Comparison of ENCODE assay signal across 28 mouse cellular contexts in the genomic region with DNA sequence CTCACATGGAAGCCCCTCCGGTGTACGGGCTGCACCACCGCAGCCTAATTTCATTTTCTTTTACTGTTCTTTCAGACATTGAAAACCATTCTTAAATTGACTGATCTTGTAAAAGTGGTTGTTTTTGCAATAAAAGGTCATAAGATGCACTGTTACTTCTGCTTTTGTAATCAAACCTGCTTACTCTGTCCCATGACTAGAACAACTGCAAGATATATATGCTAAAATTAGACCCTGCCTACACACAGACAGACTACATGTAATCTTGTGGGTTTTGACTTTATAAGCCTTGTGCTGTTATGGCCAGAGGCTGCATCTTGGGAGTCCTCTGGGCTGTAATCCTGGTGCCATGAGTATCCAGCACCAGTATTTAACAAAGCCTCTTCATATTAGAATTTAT.
DNase-seq lines count a peak whose midpoint lies in the region; ATAC-seq and TF ChIP-seq lines count a peak whose summit lies in the region.
"Had no signal": no experiment of that assay in that cellular context is flagged by ENCODE, and none has a peak within 500 bp of the region (broad histone marks: within the 10 kb centered on the region; RNA-seq: fewer than 3 reads in every experiment).

No protein-coding gene starts in this region.

- no peak overlapping the region for H3K4me3 ChIP-seq in liver, adult 2 months (ENCODE audit: insufficient read depth, low read depth, low read length)
- H3K4me3 ChIP-seq in liver, embryonic 14.5 days (ENCODE audit: insufficient read depth in 1 of 2, low read depth in 2 of 2, low read length in 2 of 2): no peak overlapping the region
- no peak overlapping the region for H3K4me3 ChIP-seq in myocyte
- H3K4me3 ChIP-seq in limb, embryonic 10.5 days: no peak overlapping the region
- H3K4me3 ChIP-seq in heart, embryonic 10.5 days: no peak overlapping the region
- H3K4me3 ChIP-seq: embryonic facial prominence, embryonic 13.5 days; erythroblast, embryonic 14.5 days; gastrocnemius, adult 2 months; heart, embryonic 15.5 days; hindbrain, embryonic 12.5 days; intestine, embryonic 15.5 days; megakaryocyte, embryonic 14.5 days; midbrain, embryonic 12.5 days; neural tube, embryonic 13.5 days had no signal

- H3K27ac ChIP-seq in liver, adult 2 months (replicated peaks; ENCODE audit: insufficient read depth, low read depth, low read length): no peak overlapping the region
- H3K27ac ChIP-seq in liver, embryonic 14.5 days: peak overlapping the region; percentile 69
- no peak overlapping the region for H3K27ac ChIP-seq in limb, embryonic 10.5 days
- H3K27ac ChIP-seq in heart, embryonic 10.5 days: no peak overlapping the region
- H3K27ac ChIP-seq: embryonic facial prominence, embryonic 13.5 days; gastrocnemius, adult 2 months; heart, embryonic 15.5 days; hindbrain, embryonic 12.5 days; hindbrain, postnatal 0 days; intestine, embryonic 15.5 days; midbrain, embryonic 12.5 days; neural tube, embryonic 13.5 days had no signal

- DNase-seq in liver, adult 2 months (ENCODE audit: extremely low read depth, low read depth, low spot score): peak; percentile 19
- DNase-seq in liver: no peak
- DNase-seq in liver, embryonic 14.5 days (ENCODE audit: low read depth in 3 of 3, low spot score in 3 of 3): no peak
- no peak for DNase-seq in limb, embryonic 10.5 days (ENCODE audit: low spot score)
- no peak for DNase-seq in kidney, postnatal 14 days
- DNase-seq in heart, embryonic 10.5 days (ENCODE audit: low spot score): no peak
- DNase-seq: adrenal gland, postnatal 10 days; cerebellum, adult 11-12 months; cerebellum, adult 9-11 months; gastrocnemius, adult 2 months; gastrocnemius, postnatal 36 days; heart, postnatal 36 days; kidney, adult 2 months; kidney, postnatal 4 days; lung, embryonic 14.5 days; right cerebral cortex, postnatal 14 days had no signal

- H3K4me2 ChIP-seq in liver, embryonic 14.5 days (ENCODE audit: low read depth): no peak overlapping the region; the same call in 1 of the 2 replicates
- H3K4me2 ChIP-seq in myocyte (ENCODE audit: low read depth): peak overlapping the region; percentile 18
- H3K4me2 ChIP-seq: embryonic facial prominence, embryonic 13.5 days; heart, embryonic 15.5 days; hindbrain, embryonic 12.5 days; intestine, embryonic 15.5 days; lung, embryonic 14.5 days; midbrain, embryonic 12.5 days; neural tube, embryonic 13.5 days had no signal

- no peaks in the 10 kb centered on the region for H3K36me3 ChIP-seq in liver, adult 2 months (ENCODE audit: control insufficient read depth, insufficient read depth, low read length)
- H3K36me3 ChIP-seq in liver, embryonic 14.5 days (replicated peaks; ENCODE audit: control insufficient read depth, insufficient read depth, low read depth): no peaks in the 10 kb centered on the region
- no peaks in the 10 kb centered on the region for H3K36me3 ChIP-seq in myocyte (ENCODE audit: control insufficient read depth, insufficient read depth)
- no peaks in the 10 kb centered on the region for H3K36me3 ChIP-seq in limb, embryonic 10.5 days
- H3K36me3 ChIP-seq in heart, embryonic 10.5 days: no peaks in the 10 kb centered on the region
- H3K36me3 ChIP-seq: embryonic facial prominence, embryonic 13.5 days; heart, embryonic 15.5 days; hindbrain, embryonic 12.5 days; intestine, embryonic 15.5 days; midbrain, embryonic 12.5 days; neural tube, embryonic 13.5 days had no signal

- ATAC-seq in common myeloid progenitor, adult 5-6 weeks (replicated peaks; ENCODE audit: low read depth, poor library complexity, severe bottlenecking): peak; percentile 80
- peak; percentile 50; the same call in 1 of the 2 replicates for ATAC-seq in liver, embryonic 14.5 days (ENCODE audit: insufficient read depth)
- ATAC-seq: forebrain, embryonic 16.5 days; hindbrain, postnatal 0 days; intestine, embryonic 15.5 days had no signal

- no peaks in the 10 kb centered on the region for H3K4me1 ChIP-seq in liver, adult 2 months (ENCODE audit: control insufficient read depth, insufficient read depth, low read length)
- peaks cover 14 to 21% of the 10 kb centered on the region in 2 experiments for H3K4me1 ChIP-seq in liver, embryonic 14.5 days (replicated peaks; ENCODE audit: control insufficient read depth in 2 of 2, insufficient read depth in 2 of 2, low read length in 1 of 2)
- no peaks in the 10 kb centered on the region for H3K4me1 ChIP-seq in limb, embryonic 10.5 days
- H3K4me1 ChIP-seq in heart, embryonic 10.5 days: peaks cover 14% of the 10 kb centered on the region
- H3K4me1 ChIP-seq: embryonic facial prominence, embryonic 13.5 days; hindbrain, embryonic 12.5 days; intestine, embryonic 15.5 days; megakaryocyte, embryonic 14.5 days; midbrain, embryonic 12.5 days; neural tube, embryonic 13.5 days had no signal

- no peak overlapping the region for H3ac ChIP-seq in myocyte (ENCODE audit: control insufficient read depth, insufficient read length)

- no peaks in the 10 kb centered on the region for H3K27me3 ChIP-seq in liver, adult 2 months (ENCODE audit: control insufficient read depth, insufficient read depth, low read length)
- H3K27me3 ChIP-seq in liver, embryonic 14.5 days (ENCODE audit: control insufficient read depth, insufficient read depth, low read length): no peaks in the 10 kb centered on the region
- H3K27me3 ChIP-seq in myocyte (ENCODE audit: control insufficient read depth, insufficient read depth, insufficient read length): no peaks in the 10 kb centered on the region
- no peaks in the 10 kb centered on the region for H3K27me3 ChIP-seq in limb, embryonic 10.5 days (ENCODE audit: low read depth, poor library complexity, severe bottlenecking)
- H3K27me3 ChIP-seq in heart, embryonic 10.5 days (ENCODE audit: insufficient read depth, poor library complexity, severe bottlenecking): no peaks in the 10 kb centered on the region
- H3K27me3 ChIP-seq: embryonic facial prominence, embryonic 13.5 days; heart, embryonic 15.5 days; hindbrain, embryonic 12.5 days; intestine, embryonic 15.5 days; megakaryocyte, embryonic 14.5 days; midbrain, embryonic 12.5 days; neural tube, embryonic 13.5 days had no signal

- no peaks in the 10 kb centered on the region for H3K79me2 ChIP-seq in liver, adult 2 months (ENCODE audit: control insufficient read depth, insufficient read depth, low read length)
- H3K79me2 ChIP-seq in myocyte (ENCODE audit: control insufficient read depth, insufficient read depth): no peaks in the 10 kb centered on the region

- TF ChIP-seq EP300 in liver, embryonic 14.5 days (IDR thresholded peaks at IDR 0.05; ENCODE audit: low read depth): no peak

- no peak for TF ChIP-seq POLR2A in liver, adult 2 months (IDR thresholded peaks at IDR 0.05; ENCODE audit: extremely low read depth, insufficient read depth, low read length)
- no peak for TF ChIP-seq POLR2A in myocyte (IDR thresholded peaks at IDR 0.05; ENCODE audit: insufficient read length, low read depth)

- WGBS in liver, adult 2 months: 97% methylated on average over 3 of the region's 3 CpGs
- WGBS in liver, embryonic 14.5 days (ENCODE audit: insufficient replicate concordance): 91% methylated on average over 3 of the region's 3 CpGs
- 96% methylated on average over 3 of the region's 3 CpGs for WGBS in limb, embryonic 10.5 days
- WGBS in heart, embryonic 10.5 days: 97% methylated on average over 3 of the region's 3 CpGs

- no peaks in the 10 kb centered on the region for H3K9me3 ChIP-seq in liver, embryonic 14.5 days (ENCODE audit: control insufficient read depth, low read length)
- no peaks in the 10 kb centered on the region for H3K9me3 ChIP-seq in limb, embryonic 10.5 days (replicated peaks)
- no peaks in the 10 kb centered on the region for H3K9me3 ChIP-seq in heart, embryonic 10.5 days
- H3K9me3 ChIP-seq: embryonic facial prominence, embryonic 13.5 days; heart, embryonic 15.5 days; hindbrain, embryonic 12.5 days; intestine, embryonic 15.5 days; midbrain, embryonic 12.5 days; neural tube, embryonic 13.5 days had no signal

- H3K9ac ChIP-seq in liver, adult 2 months (ENCODE audit: low read depth, low read length): no peak overlapping the region
- H3K9ac ChIP-seq in liver, embryonic 14.5 days (replicated peaks): no peak overlapping the region
- H3K9ac ChIP-seq: embryonic facial prominence, embryonic 13.5 days; heart, embryonic 15.5 days; hindbrain, embryonic 12.5 days; intestine, embryonic 15.5 days; lung, embryonic 14.5 days; midbrain, embryonic 12.5 days; neural tube, embryonic 13.5 days had no signal

- no peak for TF ChIP-seq CTCF in liver, adult 2 months (IDR thresholded peaks at IDR 0.05; ENCODE audit: low read depth, low read length)
- no peak for TF ChIP-seq CTCF in liver, embryonic 14.5 days (IDR thresholded peaks at IDR 0.05; ENCODE audit: low read depth)

TF ChIP-seq in myocyte, 11 proteins besides CTCF, POLR2A, EP300 and RAD21:
- TF ChIP-seq E2F4 (IDR thresholded peaks at IDR 0.05; ENCODE audit: insufficient read depth): no peak
- TF ChIP-seq CEBPB (IDR thresholded peaks at IDR 0.05; ENCODE audit: insufficient read depth, poor library complexity, severe bottlenecking): no peak
- no peak for TF ChIP-seq MYOD1 (IDR thresholded peaks at IDR 0.05; ENCODE audit: control insufficient read depth in 1 of 3, insufficient read length in 2 of 3, low read depth in 2 of 3)
- no peak for TF ChIP-seq SRF (IDR thresholded peaks at IDR 0.05; ENCODE audit: control insufficient read depth, insufficient read length, low read depth)
- TF ChIP-seq TCF3 (IDR thresholded peaks at IDR 0.05; ENCODE audit: insufficient read length, low read depth): no peak
- no peak for TF ChIP-seq TCF12 (IDR thresholded peaks at IDR 0.05; ENCODE audit: insufficient read depth, poor library complexity, severe bottlenecking)
- TF ChIP-seq REST (IDR thresholded peaks at IDR 0.05; ENCODE audit: insufficient read depth, insufficient read length): no peak
- no peak for TF ChIP-seq MAX (IDR thresholded peaks at IDR 0.05; ENCODE audit: low read depth)
- TF ChIP-seq MYOG (IDR thresholded peaks at IDR 0.05; ENCODE audit: control insufficient read depth in 1 of 3, insufficient read depth in 1 of 3, insufficient read length in 2 of 3, low read depth in 2 of 3): no peak
- TF ChIP-seq USF1 (IDR thresholded peaks at IDR 0.05; ENCODE audit: low read depth): no peak
